Mouse (Mus musculus) ES-E14 (cell line): Measurements from ENCODE around the gene Sys1.

Experiments used
- CHD2 ChIP-seq: IDR thresholded peaks from 2 replicates; pipeline ENCODE4 v1.6.1; 2014; ENCODE audit warnings: mild to moderate bottlenecking, low read depth, low read length, inconsistent platforms
- HCFC1 ChIP-seq: IDR thresholded peaks from 2 replicates; pipeline ENCODE4 v1.6.1; 2012; ENCODE audit warnings: low read length, inconsistent platforms, borderline replicate concordance; ENCODE audit not compliant: insufficient read depth
- MAFK ChIP-seq: IDR thresholded peaks from 2 replicates; pipeline ENCODE4 v1.6.1; 2014; ENCODE audit warnings: mild to moderate bottlenecking, low read depth, low read length, inconsistent platforms; ENCODE audit not compliant: insufficient read depth

DNA sequence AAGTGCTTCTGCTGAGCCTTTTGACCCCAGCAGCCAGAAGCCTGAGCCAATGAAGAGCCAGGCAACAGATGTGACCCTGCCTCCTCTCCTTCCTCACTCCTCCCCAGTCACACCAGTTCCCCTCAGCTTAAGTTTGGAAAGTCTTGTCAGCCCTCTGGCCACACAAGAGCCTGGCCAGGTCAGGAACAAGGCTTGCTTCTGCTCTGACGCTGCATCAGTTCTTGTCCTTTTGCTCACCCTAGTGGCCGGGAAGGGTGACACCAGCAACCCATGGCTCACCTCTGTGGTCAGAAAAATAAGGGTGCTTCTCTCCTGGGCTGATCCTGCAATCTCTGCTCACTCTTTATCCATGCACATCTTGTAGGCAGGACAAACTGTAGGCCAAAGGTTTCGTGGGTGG, 64.0 kb downstream of the Sys1 start:
- TF ChIP-seq HCFC1 (no peak), MAFK (no peak), CHD2 (no peak)
